Mouse (Mus musculus) embryo, embryonic 10 days (tissue): Measurements from ENCODE around the gene Rrp7a.

ENCODE experiments used
- DNase-seq: peaks from one replicate; pipeline ENCODE4 v3.0.0-alpha.2; 2015; ENCODE audit warnings: low spot score

Rrp7a gene

GRCm38 (mm10) chr15:83065543-83065942, 57.1 kb downstream of the Rrp7a start:
- DNase-seq, result no peak
